Mouse (Mus musculus) c-Kit-positive CD71-positive TER-119-negative erythroid progenitor cells, embryonic 14.5 days (primary cell): ENCODE measurements around the gene Tor3a.

Experiments used
- DNase-seq: peaks from one replicate; pipeline ENCODE4 v3.0.0-alpha.2; 2013; ENCODE audit warnings: low read depth

Gene Tor3a

DNA sequence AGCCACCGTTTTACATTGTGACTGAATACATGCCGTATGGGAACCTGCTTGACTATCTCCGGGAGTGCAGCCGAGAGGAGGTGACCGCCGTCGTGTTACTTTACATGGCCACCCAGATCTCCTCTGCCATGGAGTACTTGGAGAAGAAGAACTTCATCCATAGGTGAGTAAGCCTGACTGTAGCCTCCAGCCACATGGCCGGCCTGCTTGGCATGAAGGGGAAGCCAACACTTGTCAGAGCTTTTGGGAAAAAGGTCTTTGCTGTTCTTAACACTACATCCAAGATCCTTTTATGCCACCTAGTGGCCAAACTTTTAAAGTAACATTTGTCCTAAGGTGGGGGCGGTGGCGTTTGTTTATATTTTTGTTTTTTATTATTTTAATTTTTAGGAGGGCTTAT is 41.1 kb downstream of the Tor3a start:
- no peak for DNase-seq

DNA sequence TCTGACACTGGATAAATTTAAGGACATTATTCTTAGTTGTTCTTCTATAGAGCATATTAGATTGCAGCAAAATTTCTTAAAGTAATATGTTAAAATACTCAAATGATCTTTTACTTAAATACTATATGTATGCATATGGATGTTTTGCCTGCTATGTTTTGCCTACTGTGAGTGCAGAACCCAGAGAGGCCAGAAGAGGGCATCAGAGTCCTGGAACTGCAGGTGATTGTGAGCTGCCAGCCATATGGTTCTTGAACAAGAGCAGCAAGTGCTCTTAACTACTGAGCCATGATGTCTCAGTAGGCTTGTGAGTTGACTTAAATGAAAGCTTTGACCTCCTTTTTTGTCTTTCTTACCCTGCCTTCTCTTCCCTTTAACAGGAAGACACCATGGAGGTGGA is 43.2 kb downstream of the Tor3a start:
- DNase-seq, result no peak

GRCm38 (mm10) chr1:156629984-156630383 is 44.2 kb downstream of the Tor3a start:
- no peak for DNase-seq

DNA sequence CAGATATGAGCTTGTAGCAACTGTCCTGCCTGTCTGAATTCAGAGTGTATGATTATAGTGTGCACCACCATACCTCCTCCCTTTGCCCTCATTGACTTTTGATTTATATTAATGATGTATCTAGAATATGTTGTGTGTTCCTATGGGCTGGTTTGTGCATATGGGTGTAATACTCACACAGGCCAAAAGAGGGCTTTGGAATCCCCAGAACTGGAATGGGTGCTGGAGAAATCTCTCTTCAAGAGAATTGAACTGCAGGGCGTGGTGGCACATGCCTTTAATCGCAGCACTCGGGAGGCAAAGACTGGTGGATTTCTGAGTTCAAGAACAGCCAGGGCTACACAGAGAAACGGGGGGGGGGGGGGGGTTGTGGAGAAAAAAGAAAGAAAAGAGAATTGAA is 47.4 kb downstream of the Tor3a start:
- no peak for DNase-seq

DNA sequence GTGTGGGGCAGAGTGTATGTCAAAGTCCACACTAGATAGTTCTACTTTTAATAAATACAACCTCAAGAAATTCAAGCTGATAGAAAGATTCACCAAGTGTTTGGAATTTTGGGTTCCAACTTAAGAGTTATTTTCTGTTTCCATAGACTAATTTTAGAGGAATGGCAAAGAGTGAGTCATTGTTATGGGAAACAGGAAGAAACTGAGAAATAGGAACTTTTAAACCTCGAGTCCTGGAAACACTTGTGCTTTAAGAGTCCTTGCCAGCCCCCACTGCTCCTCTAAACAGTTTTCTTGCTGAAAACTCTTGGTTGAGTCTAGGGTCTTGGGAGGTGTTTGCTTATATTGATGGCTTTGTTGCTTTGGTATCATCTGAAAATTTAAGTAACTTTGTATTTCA is 49.9 kb downstream of the Tor3a start:
- DNase-seq, result no peak

GRCm38 (mm10) chr1:156620951-156621350 is 53.2 kb downstream of the Tor3a start:
- DNase-seq, result no peak

DNA sequence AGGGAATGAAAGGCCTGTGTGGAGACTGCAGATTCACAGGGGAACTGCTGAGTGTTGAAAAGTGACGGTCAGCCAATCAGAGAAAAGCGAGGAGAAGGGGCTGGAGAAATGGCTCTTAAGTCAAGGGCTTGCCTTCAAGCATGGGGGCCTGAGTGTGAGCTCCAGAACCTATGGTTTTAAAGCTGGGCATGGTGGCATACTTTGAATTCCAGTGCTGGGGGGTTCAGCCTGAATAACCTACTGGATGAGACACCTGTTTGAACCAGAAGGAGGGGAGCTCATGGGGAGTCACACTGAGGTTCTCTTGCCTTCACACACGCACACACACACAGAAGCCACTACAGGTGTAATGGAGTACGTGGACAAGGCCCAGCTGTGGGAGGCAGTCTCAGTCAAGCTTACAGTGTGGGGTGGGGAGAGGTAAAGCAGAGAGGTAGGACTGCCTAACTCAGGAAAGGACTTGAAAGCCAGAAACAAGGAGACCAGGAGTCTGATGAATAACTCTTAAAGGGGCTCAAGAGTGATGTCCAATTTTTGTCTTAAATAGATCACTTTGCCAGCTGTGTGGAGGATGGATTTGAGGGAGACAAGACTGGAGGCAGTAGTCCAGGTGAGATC is 53.8 kb downstream of the Tor3a start:
- no peak for DNase-seq

DNA sequence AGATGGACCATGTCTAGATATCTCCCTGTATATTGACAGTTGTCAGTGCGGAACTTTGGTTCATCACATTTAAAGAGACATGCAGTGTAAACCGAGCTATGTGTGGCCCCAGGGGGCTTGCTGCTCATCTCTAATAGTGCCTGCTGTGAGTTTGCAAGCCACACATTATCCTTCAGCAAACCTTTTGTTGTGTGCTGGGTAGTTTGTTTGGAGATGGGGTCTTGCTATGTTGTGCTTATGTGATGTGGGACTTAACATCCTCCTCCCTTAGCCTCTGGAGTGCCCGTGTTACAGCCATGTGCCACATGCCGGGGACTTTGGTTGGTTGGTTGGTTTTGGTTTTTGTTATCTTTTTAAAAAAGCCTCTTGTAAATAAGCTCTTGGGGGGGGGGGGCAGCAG is 56.3 kb downstream of the Tor3a start:
- no peak for DNase-seq

GRCm38 (mm10) chr1:156616989-156617598 is 57.1 kb downstream of the Tor3a start:
- no peak for DNase-seq

DNA sequence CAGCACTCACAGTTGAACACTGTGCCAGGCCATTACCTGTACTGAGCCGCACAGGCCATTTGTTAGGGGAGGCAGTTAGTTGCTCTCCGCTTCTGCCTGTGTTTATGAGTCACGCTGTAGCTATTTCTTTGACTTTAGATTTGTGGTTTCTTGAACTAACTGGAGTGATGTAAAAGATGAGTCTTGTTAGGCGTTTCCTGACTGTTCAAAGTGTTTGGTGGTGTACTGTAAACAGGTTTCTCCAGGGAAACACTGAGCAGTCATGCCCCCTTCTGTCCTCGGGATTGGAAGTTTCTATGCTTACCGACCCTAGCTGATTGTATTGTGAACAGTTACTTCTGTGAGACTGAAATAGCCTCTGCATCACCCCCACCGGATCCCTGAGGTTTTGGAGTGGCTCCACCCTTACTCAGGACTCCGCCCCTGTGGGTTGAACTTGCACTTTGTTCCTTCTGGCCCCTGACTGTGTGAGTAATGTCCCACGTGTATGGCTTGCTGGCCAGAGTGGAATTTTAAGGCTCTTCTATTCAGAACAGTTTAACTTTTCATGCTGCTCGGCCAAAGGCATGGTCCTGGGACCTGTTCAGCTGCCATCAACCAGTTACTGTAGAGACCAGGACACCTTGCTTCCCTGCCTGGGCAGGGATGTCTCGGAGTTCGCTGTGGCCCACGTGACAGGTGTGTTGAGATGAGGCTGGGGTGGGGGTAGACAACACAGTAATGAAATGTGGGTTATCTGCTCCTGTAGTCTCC is 58.6 kb downstream of the Tor3a start:
- DNase-seq, result peak; percentile 71

DNA sequence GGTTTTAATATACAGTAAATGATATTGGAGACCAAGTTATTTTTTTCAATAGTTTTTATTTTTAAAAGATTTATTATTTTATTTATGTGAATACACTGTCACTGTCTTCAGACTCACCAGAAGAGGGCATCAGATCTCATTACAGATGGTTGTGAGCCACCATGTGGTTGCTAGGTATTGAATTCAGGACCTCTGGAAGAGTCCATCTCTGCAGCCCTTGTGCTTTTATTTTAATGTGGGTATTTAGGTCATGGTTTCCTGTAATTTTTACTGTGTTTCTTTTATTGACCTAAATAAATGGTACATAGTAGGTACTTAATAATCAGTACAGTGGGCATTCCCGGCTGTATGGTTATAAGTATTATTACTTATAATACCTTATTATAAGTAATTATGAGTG is 59.4 kb downstream of the Tor3a start:
- no peak for DNase-seq

DNA sequence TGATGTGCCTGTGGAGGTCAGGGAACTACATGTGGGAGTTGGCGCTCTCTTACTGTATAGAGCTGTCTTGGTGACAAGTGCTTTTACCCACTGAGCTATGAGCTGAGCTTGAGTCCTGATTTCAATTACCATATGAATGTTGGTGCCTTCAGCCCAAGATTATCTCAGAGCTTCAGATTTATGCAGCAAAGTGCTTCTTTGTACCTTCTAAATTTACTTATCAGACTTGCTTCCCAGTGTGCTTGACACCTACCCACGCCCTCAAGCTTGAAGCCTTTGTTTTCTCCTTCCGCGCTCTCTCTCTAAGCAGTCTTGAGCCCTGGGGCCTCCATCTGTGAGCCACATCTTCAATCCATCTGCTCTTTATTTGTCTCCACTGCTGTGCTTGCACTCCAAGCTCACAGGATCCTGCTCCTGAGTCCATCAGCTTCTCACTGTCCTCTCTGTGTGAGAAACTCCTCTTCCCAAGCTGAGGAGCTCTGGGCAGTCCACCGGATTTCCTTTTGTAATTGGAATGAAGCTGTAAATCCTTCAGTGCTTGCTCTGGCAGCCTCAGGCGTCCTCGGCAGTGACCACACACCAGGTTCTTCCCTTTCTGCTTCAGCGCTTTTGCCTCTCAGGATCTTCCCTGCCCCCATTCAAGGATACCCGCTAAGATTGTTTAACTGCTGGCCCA is 60.2 kb downstream of the Tor3a start:
- DNase-seq, result no peak

DNA sequence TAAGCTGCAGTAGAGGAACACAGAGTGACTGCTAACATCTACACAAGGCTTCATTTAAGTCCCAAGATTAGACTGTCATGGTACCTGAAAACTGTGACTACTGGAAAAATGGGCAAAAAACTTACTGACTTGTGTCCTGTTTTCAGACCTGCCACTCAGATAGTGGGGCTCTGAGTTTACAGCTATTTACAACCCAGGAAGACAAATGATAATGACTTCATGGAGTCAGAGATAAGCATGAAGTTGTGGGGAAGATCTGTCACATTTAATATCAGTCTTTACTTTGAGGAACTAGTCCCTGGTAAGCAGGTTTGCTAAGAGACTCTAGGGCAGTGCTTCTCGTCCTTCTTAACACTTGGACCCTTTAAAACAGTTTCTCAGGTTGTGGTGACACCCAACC is 63.9 kb downstream of the Tor3a start:
- no peak for DNase-seq

DNA sequence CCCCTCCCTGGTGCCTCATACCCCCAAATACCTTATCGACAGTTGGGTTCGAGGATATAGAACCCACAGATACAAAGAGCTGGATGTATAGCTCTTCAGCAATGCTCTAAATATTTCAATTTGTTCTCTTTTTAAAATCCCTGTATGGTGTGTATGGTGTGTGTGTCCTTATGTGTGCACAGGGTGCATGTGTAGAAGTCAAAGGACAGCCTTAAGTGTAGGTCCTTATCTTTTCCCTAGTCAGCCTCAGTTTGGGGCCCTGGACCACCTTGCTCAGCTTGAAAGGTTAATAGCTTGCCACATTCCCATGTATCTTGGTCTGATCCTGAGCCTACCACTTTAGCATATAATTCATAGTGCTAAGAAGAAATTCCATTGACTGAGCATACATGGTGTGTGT is 65.7 kb downstream of the Tor3a start:
- no peak for DNase-seq

GRCm38 (mm10) chr1:156605940-156606339 is 68.2 kb downstream of the Tor3a start:
- DNase-seq, result no peak

DNA sequence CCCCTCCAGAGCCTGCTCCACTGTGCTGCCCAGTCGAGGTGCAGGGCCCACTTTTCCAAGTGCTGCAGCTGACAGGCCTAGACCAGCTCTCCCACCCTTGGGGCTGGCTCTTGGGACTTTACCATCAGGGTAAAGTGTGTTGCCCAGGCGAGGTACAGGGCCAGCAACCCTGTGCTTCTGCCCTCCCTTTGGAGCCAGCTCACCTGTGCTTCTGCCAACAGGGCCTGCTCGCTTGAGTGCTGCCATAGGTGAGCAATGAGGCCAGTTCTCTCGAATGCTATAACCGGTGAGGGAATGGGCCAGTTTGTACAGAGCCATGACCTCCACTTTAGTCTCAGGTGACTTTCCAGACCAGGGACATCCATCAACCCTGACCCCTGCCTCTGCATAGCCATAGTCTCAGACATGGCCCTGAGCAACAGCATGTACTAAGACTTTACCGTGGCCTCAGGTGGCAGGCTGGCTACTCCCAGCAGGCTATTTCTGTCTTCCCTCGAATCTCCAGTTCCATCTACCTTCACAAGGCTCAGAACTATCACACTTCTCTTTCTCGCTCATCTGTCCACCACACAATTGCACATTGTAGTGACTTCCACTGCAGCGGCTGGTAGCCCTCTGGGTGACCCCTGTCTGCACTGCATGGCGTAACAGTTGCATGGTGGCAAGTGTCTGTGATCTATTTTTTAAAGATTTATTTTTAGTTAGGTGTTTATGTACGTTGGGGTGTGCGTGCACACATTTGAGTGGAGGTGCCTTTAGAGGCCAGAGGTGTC is 68.9 kb downstream of the Tor3a start:
- no peak for DNase-seq
